Mouse (Mus musculus) spleen, adult 2 months (tissue): ENCODE results near the gene Mycl.
"Not testable (repeated sequence)": the region's sequence is repeated elsewhere in the genome, so short reads cannot be mapped to it uniquely, and the experiment has no call there.

Source experiments
- CTCF ChIP-seq: fragments of 200-500 bp; IDR thresholded peaks from 2 replicates; pipeline ENCODE4 v1.5.1; 2011; ENCODE audit warnings: mild to moderate bottlenecking, inconsistent platforms; ENCODE audit not compliant: insufficient read depth, insufficient read length, insufficient replicate concordance; ENCODE audit errors: extremely low read depth
- POLR2A ChIP-seq: fragments of 200-500 bp; IDR thresholded peaks from 2 replicates; pipeline ENCODE4 v1.6.1; 2011; ENCODE audit warnings: low read depth, low read length, inconsistent platforms

GRCm38 (mm10) chr4:123012501-123012900 lies 17.0 kb downstream of the Mycl start:
- not testable (repeated sequence) for TF ChIP-seq CTCF, POLR2A
